Mouse (Mus musculus) CD4-positive helper T cell, adult 2 months (primary cell): ENCODE measurements around the gene Cysrt1.

ENCODE experiments used
- DNase-seq: peaks from one replicate; pipeline ENCODE4 v3.0.0-alpha.2; 2012; ENCODE audit warnings: low read depth, missing footprints, low spot score

Cysrt1 gene

DNA sequence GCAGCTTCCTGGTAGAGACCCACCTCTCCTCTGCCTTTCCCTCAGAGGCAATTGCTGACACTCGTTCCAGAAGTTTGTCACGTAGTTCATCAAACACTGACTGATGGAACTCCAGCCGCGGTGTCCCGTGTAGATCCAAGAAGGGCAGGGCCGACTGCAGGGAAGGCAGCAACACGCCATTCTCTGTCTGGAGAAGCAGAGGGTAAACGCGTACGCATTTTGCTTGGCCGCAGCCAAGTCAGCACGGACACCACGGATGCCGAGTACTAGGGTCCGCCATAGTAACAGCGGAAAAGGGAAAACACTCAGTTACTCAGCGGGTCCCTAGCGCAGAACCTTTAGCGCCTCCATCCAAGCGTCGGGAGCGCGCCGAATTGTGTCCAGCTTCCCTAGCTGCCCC is 31.6 kb downstream of the Cysrt1 start:
- no peak for DNase-seq

DNA sequence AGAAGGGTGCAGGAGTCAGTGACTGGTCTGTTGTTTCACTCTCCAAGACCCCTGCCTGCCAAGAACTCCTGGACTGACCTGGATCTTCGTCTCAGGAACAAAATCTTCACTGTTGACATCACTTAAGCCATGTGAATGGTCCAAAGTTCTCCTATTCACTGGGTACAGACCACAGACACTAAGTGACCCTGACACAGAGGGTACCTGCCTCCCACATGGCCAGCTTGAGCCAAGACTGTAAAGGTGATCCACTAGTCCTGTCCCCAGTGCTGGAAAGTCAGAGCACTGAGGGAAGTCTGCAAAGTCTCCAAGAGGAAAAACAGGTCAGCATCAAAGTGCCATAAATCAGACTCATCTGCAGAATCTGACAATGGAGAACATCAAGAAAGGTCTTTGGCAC is 34.7 kb downstream of the Cysrt1 start:
- DNase-seq = no peak

DNA sequence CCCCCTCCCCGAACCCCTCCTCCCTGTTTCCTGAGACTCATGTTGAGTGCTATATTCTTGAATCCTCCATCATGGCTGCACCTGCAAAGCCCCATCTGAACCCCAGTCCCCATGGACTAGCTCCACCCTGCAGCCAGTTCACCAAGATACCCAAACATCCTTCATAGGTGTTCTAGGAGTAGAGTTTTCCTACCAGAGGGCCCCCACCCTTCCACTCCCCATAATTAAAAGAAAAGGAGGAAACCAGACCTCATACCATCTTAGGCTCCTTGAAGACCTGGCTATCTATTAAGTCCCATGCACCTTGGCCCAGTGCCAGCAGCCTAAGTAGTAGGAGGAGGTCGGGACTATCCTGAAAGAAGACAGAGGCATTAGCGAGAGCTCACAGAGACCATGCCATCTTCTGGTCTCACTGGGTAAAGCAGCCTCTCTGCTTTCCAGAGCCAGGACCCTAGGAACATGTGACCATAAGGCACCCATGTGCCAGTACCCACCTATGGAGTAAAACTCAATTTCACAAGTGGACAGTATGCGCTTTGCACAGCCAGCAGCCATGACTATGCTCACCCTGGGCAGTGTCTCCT is 38.5 kb downstream of the Cysrt1 start:
- no peak for DNase-seq

DNA sequence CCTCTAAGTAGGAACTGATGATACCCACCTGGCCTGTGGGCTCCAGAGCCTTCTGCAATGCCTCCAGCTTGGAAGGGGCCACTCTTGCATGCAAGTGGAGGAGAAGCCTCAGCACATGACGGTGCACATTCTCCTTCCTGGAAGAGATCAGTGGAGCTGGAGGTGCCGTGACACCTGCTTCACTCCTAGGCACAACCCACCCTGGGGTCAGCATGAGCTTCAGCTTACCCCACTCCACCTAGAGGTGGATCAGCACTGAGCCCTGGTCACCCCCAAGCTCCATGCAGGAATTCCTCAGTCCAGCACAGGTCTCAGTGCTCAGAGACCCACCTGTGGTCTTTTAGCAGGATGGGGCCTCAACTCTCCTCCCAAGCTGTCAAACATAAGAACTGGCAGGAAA is 41.6 kb downstream of the Cysrt1 start:
- no peak for DNase-seq

DNA sequence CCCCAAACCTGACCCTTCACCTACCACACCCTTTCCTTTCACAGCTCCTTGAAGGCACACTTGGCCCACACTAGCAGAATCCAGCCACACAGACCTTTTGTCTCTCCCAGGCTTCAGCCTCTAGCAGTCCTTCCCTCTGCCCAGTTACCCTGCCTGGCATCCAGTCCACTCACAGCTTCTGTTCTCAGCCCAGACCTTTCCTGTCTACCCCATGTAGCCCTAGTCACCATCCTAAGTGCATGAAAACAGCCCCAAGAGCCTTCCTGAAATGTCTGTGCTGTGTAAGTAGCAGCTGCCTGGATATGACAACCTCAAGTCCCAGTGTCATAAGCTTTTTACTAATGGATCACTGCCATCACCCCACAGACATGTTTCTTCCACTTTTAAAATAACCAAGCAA is 44.3 kb downstream of the Cysrt1 start:
- no peak for DNase-seq

DNA sequence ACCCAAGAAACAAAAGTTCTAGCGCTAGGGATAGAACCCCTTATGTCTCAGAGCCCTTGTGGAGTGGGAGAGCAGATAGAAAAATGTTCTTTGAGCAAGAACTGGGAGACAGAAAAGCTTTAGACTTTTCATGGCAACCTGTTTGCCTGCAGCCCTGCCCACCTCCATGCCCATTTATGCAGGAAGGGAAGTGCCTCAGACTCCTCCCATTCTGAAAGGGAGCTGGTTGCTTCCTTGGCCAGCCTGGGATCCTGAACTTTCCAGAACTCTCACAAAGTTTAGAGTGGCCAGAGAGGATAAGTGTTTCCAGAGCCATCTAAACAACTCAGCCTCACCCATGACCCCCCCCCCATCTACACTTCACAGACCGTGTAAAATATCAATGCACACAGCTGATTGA is 45.1 kb downstream of the Cysrt1 start:
- DNase-seq = no peak

DNA sequence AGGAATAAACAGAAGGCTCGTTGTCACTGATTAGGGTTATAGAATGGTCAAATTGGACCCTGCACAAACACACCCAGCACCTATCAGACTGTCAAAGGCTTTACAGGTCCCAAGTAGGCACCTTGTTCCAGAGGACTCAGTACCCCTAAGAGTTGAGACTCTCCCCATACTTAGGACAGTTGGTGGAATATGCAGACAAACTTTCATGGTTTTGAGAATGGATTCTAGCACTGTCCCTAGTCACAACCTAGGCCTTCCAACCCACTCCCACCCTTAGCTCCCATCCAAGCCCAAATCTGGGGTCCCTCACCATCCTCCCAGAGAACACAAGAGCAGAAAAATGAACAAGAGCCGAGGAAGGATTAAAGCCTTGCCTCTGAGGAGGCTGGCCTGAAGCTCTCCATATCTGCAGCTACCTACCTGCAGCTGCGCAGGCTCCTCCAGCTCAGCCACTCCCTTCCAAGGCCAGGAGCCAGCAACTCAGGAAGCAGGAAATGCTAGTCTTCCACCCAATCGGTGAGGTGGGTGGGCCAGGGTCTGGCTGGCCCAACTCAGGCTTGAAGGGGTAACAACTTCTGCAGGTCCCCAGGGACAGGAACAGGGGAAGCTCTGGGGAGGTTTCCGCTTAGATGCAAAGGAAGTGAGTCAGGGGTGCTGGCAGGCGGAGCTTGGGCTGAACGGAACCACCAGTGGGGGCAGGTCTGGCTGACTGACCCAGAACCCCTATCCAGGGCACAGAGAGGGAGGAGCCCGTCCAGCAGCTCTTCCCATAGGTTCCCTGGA is 45.9 kb downstream of the Cysrt1 start, which contains the start of gene Tor4a:
TSS of gene Tor4a (minus strand) at position 715 of the 783 bp plus-strand sequence.
- DNase-seq = peak; percentile 88

DNA sequence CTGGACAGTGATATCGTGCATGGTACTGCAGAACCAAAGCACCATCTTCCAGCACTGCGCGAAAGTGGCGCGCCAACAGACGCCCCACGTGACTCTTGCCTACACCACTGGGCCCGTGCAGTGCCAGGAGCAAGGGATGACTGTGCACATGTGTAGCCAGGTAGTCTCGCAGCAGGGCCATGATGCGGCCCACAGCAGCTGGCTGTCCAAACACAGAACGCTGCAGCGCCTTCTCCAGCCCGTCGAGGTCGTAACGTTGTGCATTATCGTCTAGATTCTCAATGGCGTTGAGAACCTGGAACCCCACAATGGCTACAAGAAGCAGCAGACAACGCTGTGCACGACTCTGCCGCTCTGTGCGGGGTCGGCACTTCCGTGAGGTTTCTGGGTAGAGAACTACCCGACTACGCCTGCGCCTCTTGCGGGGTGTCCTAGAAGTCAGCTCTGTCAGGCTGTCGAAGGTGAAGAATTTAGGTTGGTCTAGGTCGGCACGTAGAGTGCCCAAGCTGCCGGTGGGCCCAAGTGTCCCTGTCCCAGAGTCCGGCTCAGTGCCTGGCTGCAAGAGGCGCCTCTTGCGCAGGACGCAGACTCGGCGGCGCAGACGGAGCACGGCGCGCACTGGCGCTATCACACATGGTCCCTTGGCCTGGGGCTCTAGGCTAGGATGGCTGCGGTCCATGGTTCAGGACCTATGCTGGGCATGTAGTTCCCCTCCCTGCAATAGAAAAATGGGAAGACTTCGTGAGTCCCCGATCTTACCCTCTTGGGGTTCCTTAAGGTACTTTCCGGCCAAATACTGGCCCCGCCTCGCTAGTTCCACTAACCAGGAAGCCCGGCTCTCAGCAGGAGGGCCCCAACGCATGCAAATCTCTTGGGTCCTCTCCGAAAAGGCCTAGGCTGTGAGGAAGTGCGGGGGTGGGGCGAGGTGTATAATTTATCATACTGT is 46.8 kb downstream of the Cysrt1 start:
- DNase-seq = peak; percentile 83

DNA sequence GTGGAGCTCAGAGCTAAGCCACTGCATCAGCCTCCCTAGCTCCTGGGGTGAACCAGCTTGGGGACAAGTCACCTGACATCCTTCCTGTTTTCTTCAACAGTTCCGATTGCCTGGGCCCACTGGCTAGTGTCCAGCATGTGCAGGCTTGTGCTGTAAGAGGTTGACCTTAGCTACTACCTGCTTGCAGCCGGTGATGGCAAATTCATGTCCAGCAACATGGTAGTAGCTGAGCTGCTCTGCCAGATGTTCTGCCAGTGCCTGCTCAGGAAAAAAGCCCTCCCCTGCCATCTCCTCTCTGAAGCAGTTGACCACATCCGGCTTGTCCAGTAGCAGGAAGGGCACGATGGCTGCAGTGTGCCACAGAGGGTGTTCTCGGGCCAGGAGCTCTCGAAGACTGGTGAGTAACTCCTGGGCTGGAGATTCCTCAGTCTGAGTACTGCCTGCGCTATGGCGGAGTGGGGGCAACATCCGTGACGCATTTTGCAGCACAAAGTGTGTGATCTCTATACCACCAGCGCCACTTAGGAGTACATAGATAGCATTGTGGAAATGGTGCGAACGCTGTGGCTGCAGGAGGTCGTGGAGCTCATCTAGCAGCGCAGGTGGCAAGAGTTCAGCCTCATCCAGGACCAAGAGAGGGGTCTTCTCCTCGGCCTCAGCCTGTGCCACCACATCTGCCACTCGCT is 47.6 kb downstream of the Cysrt1 start:
- peak; percentile 55 for DNase-seq

DNA sequence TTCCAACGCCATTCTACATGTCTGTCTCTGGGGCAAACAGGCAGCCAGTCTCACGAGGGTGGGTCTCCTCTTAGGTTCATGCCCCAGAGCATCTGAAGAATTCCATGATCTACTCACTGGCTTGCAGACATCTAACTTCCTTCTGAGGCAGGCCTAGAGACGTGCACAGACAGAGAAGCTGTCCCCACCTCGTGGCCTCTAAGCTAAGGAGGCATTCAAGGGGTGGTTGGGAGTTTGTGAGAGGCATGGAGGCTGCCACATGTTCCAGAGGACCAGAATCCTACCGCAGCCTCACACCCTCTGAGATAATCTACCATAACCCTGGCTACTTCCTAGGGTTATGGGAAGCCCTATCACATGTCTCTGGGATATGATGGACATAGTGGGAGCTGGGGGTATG is 48.2 kb downstream of the Cysrt1 start:
- DNase-seq = no peak

DNA sequence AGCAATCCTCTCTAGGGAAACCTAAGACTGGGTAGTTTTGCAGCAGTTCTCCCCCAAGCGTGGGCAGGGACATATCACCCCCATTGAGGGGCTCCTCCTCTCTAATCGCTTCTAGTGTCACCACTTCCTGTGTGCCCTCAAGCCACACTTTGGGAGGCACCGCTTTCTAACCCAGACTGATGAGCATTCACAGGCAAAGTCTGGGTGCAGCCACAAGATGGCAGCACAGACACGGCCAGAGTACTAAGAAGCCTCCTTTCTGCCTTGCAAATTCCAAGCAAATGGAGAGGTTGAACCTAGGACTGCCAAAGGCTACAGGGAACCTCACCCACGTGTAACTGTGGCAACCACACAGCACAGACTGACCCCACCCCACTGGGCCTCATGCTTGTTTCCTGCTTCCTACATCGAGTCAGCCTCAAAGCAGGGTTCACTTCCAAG is 48.9 kb downstream of the Cysrt1 start:
- peak; percentile 88 for DNase-seq
